9 mouse cellular contexts compared by ENCODE assay signal in genomic region chr4:133042651-133043635, GRCm38 (mm10). TPM values are rescaled to one million over a fixed set of nuclear protein-coding genes. Genes with fewer than 3 reads are reported as not detected.
DNase-seq lines count a peak whose midpoint lies in the region; ATAC-seq and TF ChIP-seq lines count a peak whose summit lies in the region.
"Had no signal": no experiment of that assay in that cellular context is flagged by ENCODE, and none has a peak within 500 bp of the region (broad histone marks: within the 10 kb centered on the region; RNA-seq: fewer than 3 reads in every experiment).

No protein-coding gene starts in this region.

- 2% methylated on average over 27 of the region's 28 CpGs for WGBS in embryonic facial prominence, embryonic 11.5 days
- WGBS in hindbrain, embryonic 14.5 days = 2% methylated on average over 28 of the region's 28 CpGs
- 25% methylated on average over 26 of the region's 28 CpGs for WGBS in liver, embryonic 14.5 days (ENCODE audit: insufficient replicate concordance)

- H3K36me3 ChIP-seq in ES-E14 (ENCODE audit: control insufficient read depth, insufficient read depth, low read length, poor library complexity, severe bottlenecking) = peaks cover 15% of the 10 kb centered on the region; the same call in 1 of the 2 replicates
- no peaks in the 10 kb centered on the region for H3K36me3 ChIP-seq in embryonic facial prominence, embryonic 11.5 days (replicated peaks; ENCODE audit: control insufficient read depth, insufficient read depth, low read depth, low read length)
- H3K36me3 ChIP-seq in hindbrain, embryonic 14.5 days (replicated peaks; ENCODE audit: control insufficient read depth, insufficient read depth) = no peaks in the 10 kb centered on the region
- no peaks in the 10 kb centered on the region for H3K36me3 ChIP-seq in liver, embryonic 14.5 days (replicated peaks; ENCODE audit: control insufficient read depth, insufficient read depth, low read depth)

- H3K27ac ChIP-seq in ES-E14 (ENCODE audit: insufficient read depth, low read depth, low read length, poor library complexity, severe bottlenecking) = peak overlapping the region; percentile 52; the same call in 1 of the 2 replicates
- H3K27ac ChIP-seq in embryonic facial prominence, embryonic 11.5 days (replicated peaks; ENCODE audit: low read depth, low read length) = peak overlapping the region; percentile 90
- peak overlapping the region; percentile 85 for H3K27ac ChIP-seq in hindbrain, embryonic 14.5 days
- no peak overlapping the region for H3K27ac ChIP-seq in liver, embryonic 14.5 days

- H3K9ac ChIP-seq in ES-E14 (ENCODE audit: insufficient read depth, low read depth, low read length, poor library complexity, severe bottlenecking) = peak overlapping the region; percentile 58
- H3K9ac ChIP-seq in embryonic facial prominence, embryonic 11.5 days (replicated peaks; ENCODE audit: low read length) = peak overlapping the region; percentile 39
- H3K9ac ChIP-seq in hindbrain, embryonic 14.5 days = peak overlapping the region; percentile 32
- no peak overlapping the region for H3K9ac ChIP-seq in liver, embryonic 14.5 days (replicated peaks)

- no peak for TF ChIP-seq EP300 in liver, embryonic 14.5 days (IDR thresholded peaks at IDR 0.05; ENCODE audit: low read depth)

- H3K9me3 ChIP-seq in ES-E14 (ENCODE audit: control insufficient read depth, insufficient read depth, low read depth, low read length) = no peaks in the 10 kb centered on the region
- H3K9me3 ChIP-seq in embryonic facial prominence, embryonic 11.5 days (replicated peaks; ENCODE audit: control insufficient read depth, low read length) = no peaks in the 10 kb centered on the region
- no peaks in the 10 kb centered on the region for H3K9me3 ChIP-seq in hindbrain, embryonic 14.5 days (ENCODE audit: control insufficient read depth, low read length)
- H3K9me3 ChIP-seq in liver, embryonic 14.5 days (ENCODE audit: control insufficient read depth, low read length) = no peaks in the 10 kb centered on the region

- DNase-seq in heart, adult 11 months = peak; percentile 96
- DNase-seq in heart, adult 8-10 months (ENCODE audit: low spot score) = no peak
- no peak for DNase-seq in ES-E14 (ENCODE audit: low read depth, low spot score)
- peak; percentile 80 for DNase-seq in embryonic facial prominence, embryonic 11.5 days (ENCODE audit: low spot score)
- peak; percentile 77 for DNase-seq in hindbrain, embryonic 14.5 days (ENCODE audit: low spot score)
- DNase-seq in liver, embryonic 14.5 days (ENCODE audit: low read depth in 3 of 3, low spot score in 3 of 3) = peak in 1 of 3 experiments; percentile 22
- peak; percentile 63 for DNase-seq in right cerebral cortex, postnatal 14 days
- no peak for DNase-seq in c-Kit-positive CD71-positive TER-119-positive erythroid progenitor cells, embryonic 14.5 days (ENCODE audit: low spot score)

- H3K4me2 ChIP-seq in embryonic facial prominence, embryonic 11.5 days (ENCODE audit: low read depth, low read length) = peak overlapping the region; percentile 47
- H3K4me2 ChIP-seq in hindbrain, embryonic 14.5 days (replicated peaks) = peak overlapping the region; percentile 51
- peak overlapping the region; percentile 29 for H3K4me2 ChIP-seq in liver, embryonic 14.5 days (ENCODE audit: low read depth)

- in situ Hi-C loops in ES-E14 (cut with MboI; ENCODE audit: low sequenced_read_pairs in 2 of 2, unreplicated experiment in 2 of 2) = no loop called here

- no peak for TF ChIP-seq CTCF in liver, embryonic 14.5 days (IDR thresholded peaks at IDR 0.05; ENCODE audit: low read depth)

- no peaks in the 10 kb centered on the region for H3K27me3 ChIP-seq in embryonic facial prominence, embryonic 11.5 days (ENCODE audit: control insufficient read depth, insufficient read depth, low read length)
- no peaks in the 10 kb centered on the region for H3K27me3 ChIP-seq in hindbrain, embryonic 14.5 days (ENCODE audit: control insufficient read depth, insufficient read depth, low read length)
- peaks cover 33% of the 10 kb centered on the region for H3K27me3 ChIP-seq in liver, embryonic 14.5 days (ENCODE audit: control insufficient read depth, insufficient read depth, low read length)
- H3K27me3 ChIP-seq: CH12.LX had no signal

- H3K4me3 ChIP-seq in ES-E14 (ENCODE audit: insufficient read depth in 1 of 2, low read depth in 1 of 2, low read length in 2 of 2, poor library complexity in 1 of 2, severe bottlenecking in 1 of 2) = peak overlapping the region; percentile 81 to 95
- H3K4me3 ChIP-seq in embryonic facial prominence, embryonic 11.5 days (ENCODE audit: low read depth, low read length) = peak overlapping the region; percentile 6; the same call in 1 of the 2 replicates
- 0 out of 2 replicates have a peak overlapping the region, but pooled peaks have one; percentile 6 for H3K4me3 ChIP-seq in hindbrain, embryonic 14.5 days (replicated peaks; ENCODE audit: low read length)
- H3K4me3 ChIP-seq in liver, embryonic 14.5 days (ENCODE audit: insufficient read depth in 1 of 2, low read depth in 2 of 2, low read length in 2 of 2) = no peak overlapping the region

- ATAC-seq in embryonic facial prominence, embryonic 11.5 days (replicated peaks; ENCODE audit: insufficient number of reproducible peaks, low FRiP score, low TSS enrichment, low read depth) = 0 out of 2 replicates have a peak, but pooled peaks have one; percentile 8
- ATAC-seq in hindbrain, embryonic 14.5 days (ENCODE audit: low FRiP score) = peak; percentile 76
- ATAC-seq in liver, embryonic 14.5 days (ENCODE audit: insufficient read depth) = peak; percentile 49; the same call in 1 of the 2 replicates

- H3K4me1 ChIP-seq in ES-E14 (ENCODE audit: control insufficient read depth in 2 of 2, insufficient read depth in 2 of 2, low read length in 2 of 2, poor library complexity in 1 of 2) = peaks cover 18 to 43% of the 10 kb centered on the region in 2 experiments
- peaks cover 67% of the 10 kb centered on the region for H3K4me1 ChIP-seq in embryonic facial prominence, embryonic 11.5 days (ENCODE audit: control insufficient read depth, insufficient read depth, low read length)
- H3K4me1 ChIP-seq in hindbrain, embryonic 14.5 days (replicated peaks; ENCODE audit: control insufficient read depth, insufficient read depth, low read length) = peaks cover 96% of the 10 kb centered on the region
- H3K4me1 ChIP-seq in liver, embryonic 14.5 days (replicated peaks; ENCODE audit: control insufficient read depth in 2 of 2, insufficient read depth in 2 of 2, low read length in 1 of 2) = peaks cover 7 to 42% of the 10 kb centered on the region in 2 experiments

TF ChIP-seq in ES-E14, 5 proteins besides CTCF, POLR2A, EP300 and RAD21:
- TF ChIP-seq ZNF384 (IDR thresholded peaks at IDR 0.05; ENCODE audit: low read depth, low read length) = no peak
- no peak for TF ChIP-seq HCFC1 (IDR thresholded peaks at IDR 0.05; ENCODE audit: borderline replicate concordance, insufficient read depth, low read length)
- TF ChIP-seq CHD2 (IDR thresholded peaks at IDR 0.05; ENCODE audit: low read depth, low read length) = no peak
- no peak for TF ChIP-seq ZC3H11A (IDR thresholded peaks at IDR 0.05; ENCODE audit: borderline replicate concordance, low read depth, low read length)
- TF ChIP-seq MAFK (IDR thresholded peaks at IDR 0.05; ENCODE audit: insufficient read depth, low read depth, low read length) = no peak

RNA-seq across cellular contexts. Expression of gene Ahdc1, which starts 31.9 kb away (rescaled TPM):
- 10 to 100 TPM; 37.5 to 52.5 (median 45.0) TPM for total RNA-seq in heart, adult 8-10 months (2022)
- total RNA-seq in ES-E14 (2012; rRNA removed) = 61.8 and 88.9 TPM in 2 replicates
- polyA plus RNA-seq in embryonic facial prominence, embryonic 11.5 days (2014; fragmentation: Nextera tagmentation; extraction: Ambion mirVana) = 6.6 and 7.7 TPM in 2 replicates
- polyA plus RNA-seq in hindbrain, embryonic 14.5 days (2014; fragmentation: Nextera tagmentation; extraction: Ambion mirVana) = 12.9 and 13.4 TPM in 2 replicates
- 1.3 and 1.7 TPM in 2 replicates for polyA plus RNA-seq in liver, embryonic 14.5 days (2012; rRNA removed)
- polyA plus RNA-seq in liver, embryonic 14.5 days (2014; fragmentation: Nextera tagmentation; extraction: Ambion mirVana) = 0.53 and 0.75 TPM in 2 replicates

Comparison
In these comparisons a context has a peak if more than half of its experiments do, and no peak if none do; other contexts are left out.
1. DNase-seq: peak in heart, adult 11 months (single experiment), embryonic facial prominence, embryonic 11.5 days (single experiment), hindbrain, embryonic 14.5 days (single experiment) and right cerebral cortex, postnatal 14 days (single experiment); none in heart, adult 8-10 months (single experiment), ES-E14 (single experiment) and c-Kit-positive CD71-positive TER-119-positive erythroid progenitor cells, embryonic 14.5 days (single experiment).
2. H3K4me3 ChIP-seq: peak in ES-E14 (2 of 2), embryonic facial prominence, embryonic 11.5 days (single experiment) and hindbrain, embryonic 14.5 days (single experiment); none in liver, embryonic 14.5 days (0 of 2).
3. ATAC-seq: peak in every context shown above with its lines; median percentile 76 in hindbrain, embryonic 14.5 days; 49 in liver, embryonic 14.5 days; 8 in embryonic facial prominence, embryonic 11.5 days.
4. Peak in every context shown above with its lines, with median percentiles within 50 percentile points of each other: H3K4me2 ChIP-seq.